Mouse (Mus musculus) heart, postnatal 10 days (tissue): Measurements from ENCODE around the gene Cav2. TPM values are rescaled to one million over a fixed set of nuclear protein-coding genes. Genes with fewer than 3 reads are reported as not detected.

Experiments
- DNase-seq, 2 experiments: peaks; one replicate each; pipeline ENCODE4 v3.0.0; 2021
- intact Hi-C: fragments of 180-260 bp; cut with DNase I; formaldehyde crosslinking; loops from one replicate; pipeline ENCODE4 v1.15.1; 2025
- total RNA-seq, 2 experiments: library from RNA; stranded (reverse); gene quantifications; 2 replicates each; pipeline ENCODE4 v1.2.3; 2021

Gene Cav2
- total RNA-seq, 2 experiments from 2014 or later = 70.9 to 79.4 TPM

DNA sequence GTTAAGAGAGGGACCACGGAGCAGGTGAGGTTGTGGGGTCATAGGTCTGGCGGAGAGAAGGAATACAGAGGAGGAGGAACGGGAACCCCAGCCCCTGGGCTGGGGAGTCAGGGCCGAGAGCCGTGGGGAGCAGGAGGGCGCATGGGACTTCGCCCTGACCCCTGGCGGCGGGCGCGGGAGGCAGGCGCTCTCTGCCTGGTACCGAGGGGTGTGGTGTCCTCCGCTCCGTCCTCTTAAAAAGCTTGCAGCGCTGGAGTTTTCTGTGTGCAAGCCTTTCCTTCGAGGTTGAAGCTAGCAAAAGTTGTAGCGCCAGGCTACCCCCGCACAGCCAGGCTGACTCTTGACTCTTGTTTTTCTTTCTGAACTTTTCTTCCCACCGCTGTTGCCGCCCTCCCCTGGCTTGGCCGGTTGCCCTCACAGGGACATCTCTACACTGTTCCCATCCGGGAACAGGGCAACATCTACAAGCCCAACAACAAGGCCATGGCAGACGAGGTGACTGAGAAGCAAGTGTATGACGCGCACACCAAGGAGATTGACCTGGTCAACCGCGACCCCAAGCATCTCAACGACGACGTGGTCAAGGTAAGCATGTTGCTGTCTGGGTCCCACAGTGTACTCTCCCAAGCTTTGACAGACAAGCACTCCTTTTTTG, 26.6 kb downstream of the Cav2 start:
- DNase-seq = peak; percentile 78 to 79
- intact Hi-C loops = loop anchor here (1.0 to 2.0 kb wide), 4 partner anchors 51 to 197 kb away; no protein-coding TSS in a partner anchor

DNA sequence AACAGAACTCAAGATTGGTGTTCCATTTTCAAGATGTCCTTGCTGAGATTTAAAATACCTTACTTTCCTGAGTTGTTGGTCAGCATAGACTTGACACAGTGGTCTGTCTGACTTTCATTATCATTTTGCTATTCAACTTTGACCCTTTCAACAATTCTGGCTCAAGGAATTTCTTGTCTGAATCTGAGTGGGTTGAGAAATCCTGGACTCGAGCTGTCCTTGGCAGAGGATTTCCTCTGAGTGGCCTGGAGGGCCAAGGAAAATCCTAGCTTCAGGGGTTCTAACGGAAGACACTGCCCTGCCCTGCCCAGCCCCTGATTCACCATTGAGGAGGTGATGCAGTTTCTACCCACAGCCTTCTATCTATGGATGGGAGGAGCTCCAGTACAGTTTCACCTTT, 27.7 kb downstream of the Cav2 start:
- intact Hi-C loops = loop anchor here (1.0 kb wide), 1 partner anchor 110 kb away; no protein-coding TSS in a partner anchor
- DNase-seq = no peak

DNA sequence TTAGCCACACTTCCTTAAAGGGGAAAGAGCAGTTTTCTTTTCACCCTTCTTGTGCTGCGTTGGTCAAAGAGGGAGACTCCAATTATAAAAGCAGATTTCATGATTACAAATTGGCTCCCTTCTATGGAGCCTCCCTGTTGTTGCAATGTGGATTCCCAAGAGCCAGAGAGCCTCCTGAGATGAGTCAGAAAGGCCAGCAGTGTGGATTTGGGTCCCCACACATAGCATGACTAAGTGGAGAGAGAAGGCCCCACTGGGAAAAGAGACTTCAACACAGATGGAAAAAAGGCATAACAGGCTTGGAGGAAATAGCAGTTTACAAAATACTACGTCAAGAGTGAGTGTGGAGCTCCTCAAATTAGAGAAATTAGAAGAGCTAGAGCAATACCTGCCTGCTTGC, 28.3 kb downstream of the Cav2 start:
- intact Hi-C loops = no loop called here
- DNase-seq = no peak

DNA sequence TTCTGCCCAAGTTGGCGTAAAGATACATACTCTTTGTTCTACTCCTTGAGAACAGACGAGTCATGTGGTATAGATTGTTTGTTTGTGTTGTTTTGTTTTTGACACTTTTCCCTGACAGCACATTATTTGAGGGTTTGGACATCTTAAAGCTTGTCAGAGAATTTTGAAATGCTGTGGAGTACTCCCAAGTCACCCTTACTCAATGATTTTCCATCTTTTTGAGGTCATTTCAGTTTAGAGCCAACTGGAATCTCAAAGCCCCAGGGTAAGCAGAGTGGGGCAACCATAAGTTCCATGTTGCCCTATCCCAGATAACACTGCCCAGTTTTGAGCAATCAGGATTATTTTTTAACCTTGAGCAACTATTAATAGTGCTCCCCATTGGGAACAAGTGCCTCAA, 33.3 kb downstream of the Cav2 start:
- intact Hi-C loops = no loop called here
- DNase-seq = no peak

DNA sequence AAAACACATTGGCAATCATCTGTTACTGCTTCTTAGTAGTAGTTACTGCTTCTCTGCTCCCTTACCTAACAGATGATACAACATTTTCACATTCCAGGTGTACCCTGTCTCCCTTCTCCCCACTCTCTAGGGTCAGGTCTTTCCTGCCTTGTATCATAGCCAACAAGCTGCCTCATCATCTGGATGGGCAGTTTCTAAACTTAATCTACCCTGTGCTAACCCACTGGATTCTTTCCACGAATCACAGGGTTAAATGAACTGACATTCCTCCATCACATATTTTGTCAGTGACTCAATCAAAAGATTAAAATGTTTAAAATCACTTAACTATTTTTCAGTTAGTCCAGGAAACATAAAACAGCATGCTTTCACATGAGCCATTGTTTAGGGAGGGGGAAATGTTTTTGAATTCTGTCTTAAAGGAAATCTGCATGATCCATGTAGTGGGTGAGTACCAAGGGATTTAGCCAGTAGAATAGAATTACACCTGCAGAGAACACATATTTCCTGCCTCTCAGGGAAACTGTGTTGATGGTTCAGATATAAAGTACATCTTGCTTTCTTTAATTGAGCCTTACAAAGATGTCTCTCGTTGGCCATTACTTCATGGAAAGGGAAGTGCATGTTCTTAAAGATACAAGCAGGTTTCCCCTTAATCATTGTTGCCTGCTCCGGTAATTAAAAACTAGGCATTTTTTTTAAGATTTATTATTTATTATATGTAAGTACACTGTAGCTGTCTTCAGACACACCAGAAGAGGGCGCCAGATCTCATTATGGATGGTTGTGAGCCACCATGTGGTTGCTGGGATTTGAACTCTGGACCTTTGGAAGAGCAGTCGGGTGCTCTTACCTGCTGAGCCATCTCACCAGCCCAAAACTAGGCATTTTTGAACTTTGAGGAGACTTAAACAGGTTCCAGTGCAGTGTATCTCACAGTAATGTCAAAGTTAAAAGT, 34.0 kb downstream of the Cav2 start:
- intact Hi-C loops = no loop called here
- no peak for DNase-seq

DNA sequence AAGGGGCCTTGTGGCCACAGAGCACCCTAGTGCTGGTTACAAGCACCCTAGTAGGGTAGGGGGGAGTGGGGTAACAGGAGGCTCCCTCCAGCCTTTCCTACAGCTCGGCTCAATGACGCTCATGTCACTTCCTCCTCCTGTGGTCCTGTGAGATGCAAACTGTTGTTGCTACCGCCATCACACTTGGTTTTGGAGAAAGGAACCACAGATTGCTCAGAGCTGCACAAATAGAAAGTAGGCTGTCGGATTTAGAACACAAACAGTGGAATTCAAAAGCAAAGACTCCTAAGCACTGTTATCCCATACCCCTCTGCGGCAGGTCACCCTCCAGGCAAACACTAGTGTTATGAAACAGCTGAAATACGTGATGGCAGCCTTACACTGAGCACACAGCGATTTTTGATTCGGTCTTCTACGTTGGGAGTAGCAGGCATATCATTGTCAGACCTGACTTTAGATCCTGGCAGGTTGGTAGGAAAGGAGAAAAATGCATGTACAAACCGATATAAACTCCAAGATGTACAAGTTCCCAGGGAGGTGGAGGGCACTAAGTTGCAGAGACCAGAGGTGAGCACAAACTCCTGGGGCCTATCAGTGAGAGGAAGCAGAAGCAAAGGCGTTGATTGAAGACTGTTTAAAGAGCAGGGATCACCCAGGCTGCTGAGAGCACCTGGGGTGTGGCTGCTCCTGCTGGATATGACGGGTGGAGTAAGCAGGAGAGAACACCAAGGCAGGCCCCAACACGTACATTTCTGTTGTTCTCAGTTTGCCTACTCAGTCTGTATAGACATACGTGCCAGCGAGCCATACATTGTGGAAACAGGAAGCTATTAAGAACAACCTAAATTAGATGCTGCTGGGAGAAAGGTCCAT, 35.5 kb downstream of the Cav2 start:
- intact Hi-C loops = no loop called here
- DNase-seq = no peak

DNA sequence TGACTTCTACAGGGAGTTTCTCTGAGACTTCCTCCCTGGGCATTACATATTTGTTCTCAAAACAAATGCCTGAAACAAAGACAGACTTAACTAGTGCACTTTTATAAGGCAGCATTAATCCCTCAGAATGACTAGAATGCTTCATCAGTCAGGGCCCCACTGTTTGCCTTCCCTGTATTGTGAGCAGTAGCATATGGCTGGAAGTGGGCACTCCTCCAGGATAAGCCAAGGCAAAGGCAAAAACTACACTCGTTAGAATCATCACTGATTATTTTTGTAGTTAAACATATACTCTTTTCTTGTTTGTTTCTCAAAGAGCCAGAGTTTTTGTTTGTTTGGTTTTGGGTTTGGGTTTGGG, 36.2 kb downstream of the Cav2 start:
- intact Hi-C loops = no loop called here
- no peak for DNase-seq

DNA sequence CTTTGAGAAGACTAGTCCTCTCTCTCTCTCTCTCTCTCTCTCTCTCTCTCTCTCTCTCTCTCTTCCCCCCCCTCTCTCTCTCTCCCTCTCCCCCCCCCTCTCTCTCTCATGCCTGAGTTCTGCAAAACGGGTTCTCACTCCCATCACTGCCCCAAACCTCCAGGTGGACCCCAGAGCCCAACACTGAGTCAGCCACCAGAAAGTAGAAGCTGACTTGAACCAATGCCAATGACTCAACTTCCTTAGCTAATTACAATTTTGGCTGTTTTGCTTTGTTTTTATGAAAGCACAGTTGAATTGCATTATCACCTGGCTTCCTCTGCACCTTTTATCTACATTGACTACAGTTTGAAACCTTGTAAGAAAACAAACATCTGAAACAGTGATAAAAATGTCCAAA, 37.0 kb downstream of the Cav2 start:
- intact Hi-C loops = no loop called here
- no peak for DNase-seq

DNA sequence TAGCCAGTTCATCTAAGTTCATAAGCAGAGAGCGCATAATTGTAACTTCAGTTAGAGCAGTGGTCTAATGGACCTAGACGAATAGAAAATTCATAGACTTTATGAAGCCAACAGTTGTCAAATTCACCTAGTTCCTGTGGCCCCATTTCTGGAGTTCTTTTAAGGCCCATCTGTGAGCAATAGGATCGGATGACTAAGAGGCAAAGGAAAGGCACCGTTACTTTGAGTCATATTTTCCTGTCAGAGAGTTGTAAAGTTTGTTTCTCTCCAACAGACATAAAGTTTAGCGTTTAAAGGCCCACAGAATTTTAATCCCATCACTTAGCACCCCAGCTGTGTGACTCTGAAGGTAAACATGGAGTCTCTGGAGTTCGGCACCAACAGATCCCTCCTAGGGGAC, 41.0 kb downstream of the Cav2 start:
- intact Hi-C loops = no loop called here
- no peak for DNase-seq

DNA sequence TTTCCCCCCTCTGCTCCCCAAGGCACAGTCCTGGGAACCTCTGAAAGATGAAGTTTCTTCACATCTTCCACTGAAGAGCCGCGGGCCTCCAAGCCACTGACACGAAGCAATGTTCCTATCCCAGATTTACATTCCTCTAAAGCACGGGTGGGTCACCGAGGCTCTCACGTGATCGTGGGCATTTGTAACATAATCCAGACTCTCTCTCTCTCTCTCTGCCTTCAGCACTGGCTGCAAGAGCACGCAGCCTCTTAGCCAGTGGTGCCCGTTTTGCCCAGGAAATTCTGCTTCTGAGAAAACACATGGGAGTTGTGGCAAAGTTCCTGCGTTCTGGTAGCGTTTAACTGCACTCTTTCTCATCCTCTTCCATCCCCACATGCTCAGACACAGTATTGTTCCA, 46.2 kb downstream of the Cav2 start:
- no peak for DNase-seq
- intact Hi-C loops = no loop called here

DNA sequence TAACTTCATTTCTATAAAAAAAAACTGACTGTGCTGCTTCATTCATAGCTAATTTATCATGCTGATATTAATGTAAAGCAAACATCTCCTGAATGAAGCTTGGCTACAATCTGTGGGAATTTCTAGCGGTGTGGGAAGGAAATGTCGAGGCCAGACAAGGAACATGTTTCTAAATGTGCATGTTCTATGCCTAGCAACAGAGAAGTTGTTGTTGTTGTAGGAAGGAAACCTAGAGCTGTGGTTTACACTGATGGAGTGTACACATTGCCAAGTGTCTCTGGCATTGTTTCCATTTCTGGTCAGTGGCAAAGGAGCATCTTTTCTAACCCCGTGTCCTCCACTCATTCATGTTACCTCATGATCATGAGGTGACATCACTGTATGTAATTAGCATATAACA, 48.8 kb downstream of the Cav2 start:
- no peak for DNase-seq
- intact Hi-C loops = no loop called here

DNA sequence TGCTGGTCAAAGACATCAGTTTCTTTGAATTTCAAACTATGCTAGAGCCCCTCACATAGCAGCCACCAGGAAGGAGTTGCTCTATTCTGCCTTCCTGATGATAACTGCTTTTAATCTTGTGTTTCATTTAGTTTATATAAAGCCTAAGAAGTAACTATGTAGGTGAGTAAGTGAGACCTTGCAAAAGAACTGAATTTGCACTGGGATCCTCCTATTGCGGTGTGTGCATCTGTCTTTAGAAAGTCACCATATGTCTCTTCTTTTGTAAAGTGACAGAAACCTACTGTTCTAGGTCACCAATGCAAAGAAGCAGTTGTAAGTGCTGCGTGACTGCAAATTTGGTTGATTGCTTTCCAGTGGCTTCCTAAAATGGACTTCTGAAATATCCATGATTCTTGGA, 56.7 kb downstream of the Cav2 start:
- no peak for DNase-seq
- intact Hi-C loops = no loop called here

Other genes with a start within 250 kb of the Cav2 start
- gene Tes, start 216.0 kb upstream of the Cav2 start, total RNA-seq = 1 to 10 TPM; 7.8 to 8.5 TPM
- gene Cav1, start 25.1 kb downstream of the Cav2 start, total RNA-seq = 100 to 1,000 TPM; 562 to 563 TPM
- gene Met, start 182.6 kb downstream of the Cav2 start, total RNA-seq = 1 to 10 TPM; 3.1 to 4.7 TPM